Mouse (Mus musculus): ENCODE data around the gene Ttc38. TPM values are rescaled to one million over a fixed set of nuclear protein-coding genes. Genes with fewer than 3 reads are reported as not detected.

Ttc38 gene
- polyA plus RNA-seq, 1 experiment from 2014 or later: 6.8 TPM

DNA sequence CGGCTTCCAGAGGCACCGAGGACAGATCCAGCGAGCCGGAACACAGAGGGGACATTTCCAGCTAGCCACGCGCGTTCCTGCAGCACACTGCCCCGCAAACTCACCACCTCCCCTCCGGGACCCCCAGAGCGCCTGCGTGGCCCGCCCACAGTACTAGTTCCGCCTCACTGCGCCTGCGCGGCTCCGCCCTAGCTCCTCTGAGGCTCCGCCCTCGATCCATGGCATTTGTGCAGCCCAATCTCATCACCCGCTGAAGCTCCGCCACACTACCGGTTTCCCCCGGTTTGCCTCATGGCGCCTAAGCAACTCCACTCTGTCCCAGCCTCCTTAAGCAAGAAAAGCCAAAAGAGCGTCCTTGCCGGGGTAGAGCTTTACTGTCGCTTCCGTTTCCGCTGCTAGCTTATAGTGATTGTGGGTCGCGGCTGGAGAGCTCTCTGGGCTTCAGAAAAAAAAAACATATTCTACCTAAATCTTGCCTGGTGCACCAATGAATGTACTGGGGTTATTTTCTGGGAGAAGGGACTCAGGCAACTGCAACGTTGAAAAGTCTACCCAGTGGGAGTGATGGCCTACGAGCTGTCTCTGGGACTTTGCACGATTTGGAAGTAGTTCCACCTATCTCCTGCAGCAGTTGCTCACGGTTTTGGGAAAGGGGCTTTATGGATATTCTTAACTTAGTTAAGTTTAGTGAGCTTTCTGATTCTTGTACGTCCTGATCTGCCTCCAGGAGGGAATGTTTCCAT is 20.4 kb upstream of the Ttc38 start, which contains the start of gene Cdpf1:
TSS of gene Cdpf1 (minus strand) at position 163 of the 743 bp plus-strand sequence.
- Histone ChIP-seq H3K9ac (ENCODE audit: low read length) (peak within 1 kb of the TSS; percentile 90), H3K27ac (ENCODE audit: low read length) (peak within 1 kb of the TSS; percentile 89), H3K4me3 (ENCODE audit: low read length) (peak within 1 kb of the TSS; percentile 84), H3K27me3 (ENCODE audit: control insufficient read depth, insufficient read depth, low read depth, low read length) (no peaks in the 10 kb centered on the region; the same call in 1 of the 2 replicates), H3K36me3 (ENCODE audit: control insufficient read depth, insufficient read depth, low read length) (no peaks in the 10 kb centered on the region), H3K4me2 (ENCODE audit: low read depth, low read length) (peak within 1 kb of the TSS; percentile 89), H3K4me1 (replicated peaks; ENCODE audit: control insufficient read depth, insufficient read depth, low read length) (peaks cover 15% of the 10 kb centered on the region), H3K9me3 (ENCODE audit: control insufficient read depth, low read length) (peaks cover 2% of the 10 kb centered on the region; the same call in 1 of the 2 replicates)
- peak; percentile 99 for ATAC-seq (ENCODE audit: low read depth)
- 3% methylated on average over 36 of the region's 36 CpGs for WGBS

DNA sequence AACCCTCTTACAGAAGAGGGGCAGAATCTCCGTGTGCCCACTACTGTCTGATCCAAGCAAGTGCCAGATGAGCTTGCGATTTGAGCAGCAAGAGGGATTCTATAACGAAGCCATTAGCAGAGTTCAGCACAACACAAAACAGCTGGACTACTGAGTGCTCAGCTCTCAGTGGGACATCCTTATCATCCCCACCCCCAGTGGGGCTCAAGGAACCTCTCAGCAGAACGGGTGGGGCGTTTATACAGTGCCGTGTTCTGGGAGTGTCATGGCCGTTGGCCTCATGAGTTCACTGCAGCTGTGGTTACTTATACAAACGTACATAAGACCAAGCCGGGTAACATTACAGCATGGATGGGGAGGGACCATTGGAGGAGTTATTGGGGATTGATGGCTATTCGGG is 18.7 kb upstream of the Ttc38 start:
- no peak for ATAC-seq (ENCODE audit: low read depth)
- WGBS: 45% methylated on average over 10 of the region's 10 CpGs
- H3K4me3 ChIP-seq (ENCODE audit: low read length): no peak overlapping the region
- no peak overlapping the region for H3K27ac ChIP-seq (ENCODE audit: low read length)
- peaks cover 6% of the 10 kb centered on the region for H3K9me3 ChIP-seq (ENCODE audit: control insufficient read depth, low read length)
- H3K27me3 ChIP-seq (ENCODE audit: control insufficient read depth, insufficient read depth, low read depth, low read length): no peaks in the 10 kb centered on the region; the same call in 1 of the 2 replicates
- H3K4me1 ChIP-seq (replicated peaks; ENCODE audit: control insufficient read depth, insufficient read depth, low read length): peaks cover 15% of the 10 kb centered on the region
- H3K36me3 ChIP-seq (ENCODE audit: control insufficient read depth, insufficient read depth, low read length): no peaks in the 10 kb centered on the region
- no peak overlapping the region for H3K4me2 ChIP-seq (ENCODE audit: low read depth, low read length)
- H3K9ac ChIP-seq (ENCODE audit: low read length): no peak overlapping the region

DNA sequence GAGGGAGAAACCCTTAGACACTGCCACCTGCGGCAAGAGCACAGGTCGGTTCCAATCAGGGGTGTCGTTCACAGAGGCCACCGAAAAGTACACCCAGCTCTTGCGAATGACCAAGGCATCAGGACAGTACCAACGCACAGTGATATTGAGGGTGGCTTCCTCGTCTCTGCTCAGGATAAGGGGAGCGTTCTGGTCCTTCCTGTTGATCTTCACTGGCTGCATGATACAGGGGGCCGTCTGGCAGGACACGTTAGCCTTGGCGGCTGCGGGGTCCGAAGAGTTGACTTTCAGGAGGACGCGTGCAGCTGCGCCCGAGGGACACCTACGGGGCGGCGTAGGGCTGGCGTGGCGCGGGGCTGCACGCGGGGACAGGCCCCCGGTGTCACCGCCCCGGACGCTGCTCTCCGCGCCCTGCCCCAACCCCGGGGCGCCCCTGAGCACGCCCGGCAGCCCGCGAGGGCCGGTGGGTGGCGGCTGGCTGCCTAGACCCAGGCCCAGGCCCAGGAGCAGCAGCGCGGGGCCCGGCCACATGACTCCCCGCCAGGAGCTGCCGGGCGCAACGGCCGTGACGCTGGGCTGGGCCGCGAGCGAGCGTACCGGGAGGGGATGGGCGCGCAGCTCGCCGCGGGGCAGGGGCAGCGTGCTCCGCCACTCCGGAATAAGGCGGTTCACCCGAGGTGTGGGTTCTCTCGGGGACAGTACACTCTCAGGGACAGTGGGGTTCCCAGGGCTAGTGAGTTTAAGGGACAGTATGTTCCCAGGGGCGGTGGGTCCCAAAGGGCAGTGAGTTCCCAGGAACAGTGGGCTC is 10.7 kb upstream of the Ttc38 start, which contains the start of gene Pkdrej:
TSS of gene Pkdrej (minus strand) at position 532 of the 808 bp plus-strand sequence.
- peak within 1 kb of the TSS; percentile 54 for H3K4me3 ChIP-seq (ENCODE audit: low read length)
- no peaks in the 10 kb centered on the region; the same call in 1 of the 2 replicates for H3K27me3 ChIP-seq (ENCODE audit: control insufficient read depth, insufficient read depth, low read depth, low read length)
- peak within 1 kb of the TSS; percentile 91 for H3K4me2 ChIP-seq (ENCODE audit: low read depth, low read length)
- 2% methylated on average over 53 of the region's 65 CpGs for WGBS
- peaks cover 6% of the 10 kb centered on the region; the same call in 1 of the 2 replicates for H3K4me1 ChIP-seq (replicated peaks; ENCODE audit: control insufficient read depth, insufficient read depth, low read length)
- peak; percentile 81 for ATAC-seq (ENCODE audit: low read depth)
- H3K9me3 ChIP-seq (ENCODE audit: control insufficient read depth, low read length): peaks cover 9% of the 10 kb centered on the region
- H3K27ac ChIP-seq (ENCODE audit: low read length): no peak within 1 kb of the TSS
- H3K36me3 ChIP-seq (ENCODE audit: control insufficient read depth, insufficient read depth, low read length): no peaks in the 10 kb centered on the region
- H3K9ac ChIP-seq (ENCODE audit: low read length): peak within 1 kb of the TSS; percentile 74

DNA sequence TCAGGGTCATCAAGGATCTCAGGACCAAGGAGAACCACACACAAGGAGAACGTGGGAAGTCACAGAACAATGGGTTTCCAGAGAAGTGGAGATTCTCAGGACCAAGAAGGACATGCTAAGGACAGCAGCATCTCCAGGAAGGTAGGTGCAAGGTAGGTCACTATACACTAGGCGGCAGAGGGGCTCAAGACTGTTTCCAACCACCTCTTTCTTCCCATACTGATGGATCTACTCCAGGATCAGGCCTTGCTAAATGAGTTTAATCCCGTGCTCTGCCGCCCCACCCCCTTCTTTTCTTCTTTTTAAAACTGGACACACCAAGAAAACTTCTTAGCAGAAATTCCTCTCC is 10.1 kb upstream of the Ttc38 start:
- peaks cover 6% of the 10 kb centered on the region; the same call in 1 of the 2 replicates for H3K4me1 ChIP-seq (replicated peaks; ENCODE audit: control insufficient read depth, insufficient read depth, low read length)
- H3K4me3 ChIP-seq (ENCODE audit: low read length): peak overlapping the region; percentile 54
- H3K9ac ChIP-seq (ENCODE audit: low read length): peak overlapping the region; percentile 74
- peak overlapping the region; percentile 91 for H3K4me2 ChIP-seq (ENCODE audit: low read depth, low read length)
- no peaks in the 10 kb centered on the region; the same call in 1 of the 2 replicates for H3K27me3 ChIP-seq (ENCODE audit: control insufficient read depth, insufficient read depth, low read depth, low read length)
- peak; percentile 47 for ATAC-seq (ENCODE audit: low read depth)
- H3K9me3 ChIP-seq (ENCODE audit: control insufficient read depth, low read length): peaks cover 7% of the 10 kb centered on the region
- WGBS: 13% methylated on average over 4 of the region's 4 CpGs
- H3K27ac ChIP-seq (ENCODE audit: low read length): no peak overlapping the region
- H3K36me3 ChIP-seq (ENCODE audit: control insufficient read depth, insufficient read depth, low read length): no peaks in the 10 kb centered on the region

DNA sequence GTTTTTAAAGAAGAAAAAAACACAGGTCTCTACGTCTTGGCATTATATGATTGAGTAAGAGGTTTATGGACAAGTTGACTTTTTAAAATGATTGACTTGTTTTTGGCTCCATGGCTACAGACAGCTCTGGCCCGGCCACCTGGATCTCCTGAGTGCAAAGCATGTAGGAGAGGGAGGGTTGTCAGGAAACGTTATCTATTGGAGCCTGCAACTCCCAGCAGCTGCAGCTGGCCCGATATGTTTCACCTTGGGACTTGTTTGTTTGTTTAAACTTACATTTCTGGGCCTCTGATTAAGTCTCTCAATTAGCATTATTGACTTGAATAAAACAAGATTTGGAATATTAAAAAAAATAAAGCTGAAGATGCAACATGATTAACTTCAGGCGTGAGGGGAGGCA is 5.4 kb upstream of the Ttc38 start:
- ATAC-seq (ENCODE audit: low read depth): no peak
- Histone ChIP-seq H3K27ac (ENCODE audit: low read length) (no peak overlapping the region), H3K4me2 (ENCODE audit: low read depth, low read length) (no peak overlapping the region), H3K9me3 (ENCODE audit: control insufficient read depth, low read length) (no peaks in the 10 kb centered on the region), H3K4me1 (replicated peaks; ENCODE audit: control insufficient read depth, insufficient read depth, low read length) (peaks cover 6% of the 10 kb centered on the region), H3K9ac (ENCODE audit: low read length) (no peak overlapping the region), H3K4me3 (ENCODE audit: low read length) (no peak overlapping the region), H3K27me3 (ENCODE audit: control insufficient read depth, insufficient read depth, low read depth, low read length) (no peaks in the 10 kb centered on the region), H3K36me3 (ENCODE audit: control insufficient read depth, insufficient read depth, low read length) (no peaks in the 10 kb centered on the region)
- WGBS: 31% methylated on average over 5 of the region's 5 CpGs

DNA sequence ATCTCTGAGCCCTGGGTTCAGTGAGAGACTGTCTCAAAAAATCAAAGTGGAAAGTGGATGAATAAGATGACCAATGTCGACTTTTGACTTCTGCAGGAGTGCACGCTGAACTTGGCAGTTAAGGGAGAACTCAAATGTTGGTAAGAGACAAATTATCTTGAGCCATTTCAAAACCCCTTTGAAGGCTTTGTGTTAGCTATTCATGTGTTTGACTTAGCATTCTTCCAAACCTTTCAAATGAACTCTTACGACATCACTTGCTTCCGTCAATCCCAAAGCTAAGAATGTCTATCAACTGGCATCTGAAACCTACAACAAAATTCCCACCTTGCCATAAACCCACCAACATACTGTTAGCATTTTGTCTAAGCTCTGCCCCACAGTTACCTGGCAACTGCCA is 4.0 kb upstream of the Ttc38 start:
- H3K36me3 ChIP-seq (ENCODE audit: control insufficient read depth, insufficient read depth, low read length): no peaks in the 10 kb centered on the region
- no peak overlapping the region for H3K9ac ChIP-seq (ENCODE audit: low read length)
- H3K9me3 ChIP-seq (ENCODE audit: control insufficient read depth, low read length): no peaks in the 10 kb centered on the region
- H3K4me1 ChIP-seq (replicated peaks; ENCODE audit: control insufficient read depth, insufficient read depth, low read length): peaks cover 7% of the 10 kb centered on the region
- H3K27ac ChIP-seq (ENCODE audit: low read length): no peak overlapping the region
- H3K4me3 ChIP-seq (ENCODE audit: low read length): no peak overlapping the region
- H3K4me2 ChIP-seq (ENCODE audit: low read depth, low read length): no peak overlapping the region
- no peaks in the 10 kb centered on the region for H3K27me3 ChIP-seq (ENCODE audit: control insufficient read depth, insufficient read depth, low read depth, low read length)
- 51% methylated on average over 4 of the region's 4 CpGs for WGBS
- ATAC-seq (ENCODE audit: low read depth): no peak

DNA sequence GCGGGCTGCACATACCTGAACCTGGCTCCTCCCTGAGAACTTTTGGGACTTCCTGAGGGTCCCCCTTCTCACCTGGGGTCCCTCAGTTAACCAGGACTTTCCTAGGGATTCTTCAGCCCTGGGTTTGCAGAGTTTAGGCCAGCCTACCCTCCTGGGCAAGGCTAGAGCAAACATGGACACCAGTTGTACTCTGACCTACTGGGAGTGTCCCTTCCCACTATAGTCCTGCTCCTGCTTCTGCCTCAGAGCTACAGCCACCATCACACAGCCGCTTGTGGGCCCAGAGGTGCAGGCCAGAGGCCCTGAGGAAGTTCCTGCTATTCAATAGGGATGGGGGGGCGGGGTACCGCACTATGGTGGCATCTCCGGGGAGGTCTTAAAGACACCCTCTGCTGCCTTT is 2.6 kb upstream of the Ttc38 start:
- no peak overlapping the region for H3K9ac ChIP-seq (ENCODE audit: low read length)
- H3K27ac ChIP-seq (ENCODE audit: low read length): no peak overlapping the region
- H3K9me3 ChIP-seq (ENCODE audit: control insufficient read depth, low read length): no peaks in the 10 kb centered on the region
- H3K4me2 ChIP-seq (ENCODE audit: low read depth, low read length): no peak overlapping the region
- ATAC-seq (ENCODE audit: low read depth): no peak
- no peaks in the 10 kb centered on the region for H3K36me3 ChIP-seq (ENCODE audit: control insufficient read depth, insufficient read depth, low read length)
- no peak overlapping the region for H3K4me3 ChIP-seq (ENCODE audit: low read length)
- WGBS: 73% methylated on average over 5 of the region's 5 CpGs
- peaks cover 7% of the 10 kb centered on the region for H3K4me1 ChIP-seq (replicated peaks; ENCODE audit: control insufficient read depth, insufficient read depth, low read length)
- H3K27me3 ChIP-seq (ENCODE audit: control insufficient read depth, insufficient read depth, low read depth, low read length): no peaks in the 10 kb centered on the region

DNA sequence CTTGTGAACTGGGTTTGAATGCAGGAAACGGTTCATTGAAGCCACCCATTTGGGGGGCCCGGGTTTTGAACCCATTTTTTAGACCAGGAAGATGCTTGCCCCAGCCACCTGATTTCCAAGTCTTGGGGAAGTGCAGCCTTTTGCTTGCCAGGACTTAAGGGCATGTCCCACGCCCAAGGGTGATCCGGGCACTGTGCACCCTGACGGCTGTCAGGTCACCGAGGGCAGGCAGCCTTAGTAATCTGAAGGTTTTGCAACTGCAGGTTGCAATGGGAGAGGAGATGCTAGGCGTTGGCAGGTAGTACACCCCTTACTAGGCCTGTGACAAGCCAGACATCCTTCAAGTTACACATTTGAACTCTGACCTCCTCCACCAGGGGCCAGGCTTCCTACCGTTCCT is 493 bp downstream of the Ttc38 start:
- H3K4me1 ChIP-seq (replicated peaks; ENCODE audit: control insufficient read depth, insufficient read depth, low read length): peaks cover 7% of the 10 kb centered on the region
- no peak for ATAC-seq (ENCODE audit: low read depth)
- WGBS: 46% methylated on average over 8 of the region's 8 CpGs
- peak overlapping the region; percentile 68 for H3K4me3 ChIP-seq (ENCODE audit: low read length)
- no peaks in the 10 kb centered on the region for H3K36me3 ChIP-seq (ENCODE audit: control insufficient read depth, insufficient read depth, low read length)
- peak overlapping the region; percentile 83 for H3K4me2 ChIP-seq (ENCODE audit: low read depth, low read length)
- H3K9ac ChIP-seq (ENCODE audit: low read length): peak overlapping the region; percentile 74
- no peaks in the 10 kb centered on the region for H3K9me3 ChIP-seq (ENCODE audit: control insufficient read depth, low read length)
- H3K27me3 ChIP-seq (ENCODE audit: control insufficient read depth, insufficient read depth, low read depth, low read length): no peaks in the 10 kb centered on the region
- H3K27ac ChIP-seq (ENCODE audit: low read length): no peak overlapping the region

DNA sequence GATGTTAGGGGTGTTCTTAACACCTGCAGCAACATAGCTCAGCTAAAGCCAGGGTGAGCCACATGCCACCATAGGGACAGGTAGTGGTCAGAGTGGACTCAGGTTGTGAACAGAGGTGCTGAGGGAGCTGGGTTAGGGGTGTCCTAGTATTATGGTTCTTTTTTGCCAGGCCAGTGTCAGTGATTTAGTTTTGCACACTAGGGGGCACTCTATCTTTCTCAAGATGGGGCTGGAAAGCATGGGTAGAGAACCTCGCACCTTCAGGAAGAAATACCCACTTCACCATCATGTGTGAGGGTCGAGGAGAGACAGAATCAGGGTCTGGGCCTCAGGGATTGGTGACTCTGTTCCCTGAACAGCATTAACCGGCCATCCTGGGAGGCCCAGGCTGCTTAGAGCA is 3.2 kb downstream of the Ttc38 start:
- Histone ChIP-seq H3K27ac (ENCODE audit: low read length) (no peak overlapping the region), H3K4me3 (ENCODE audit: low read length) (no peak overlapping the region), H3K9me3 (ENCODE audit: control insufficient read depth, low read length) (no peaks in the 10 kb centered on the region), H3K27me3 (ENCODE audit: control insufficient read depth, insufficient read depth, low read depth, low read length) (no peaks in the 10 kb centered on the region), H3K4me2 (ENCODE audit: low read depth, low read length) (no peak overlapping the region), H3K4me1 (replicated peaks; ENCODE audit: control insufficient read depth, insufficient read depth, low read length) (peaks cover 7% of the 10 kb centered on the region), H3K36me3 (ENCODE audit: control insufficient read depth, insufficient read depth, low read length) (no peaks in the 10 kb centered on the region), H3K9ac (ENCODE audit: low read length) (no peak overlapping the region)
- ATAC-seq (ENCODE audit: low read depth): no peak
- WGBS: 44% methylated on average over 3 of the region's 3 CpGs

Measured in lung, embryonic 16.5 days (tissue).